Mouse (Mus musculus): ENCODE measurements around the gene Pmp22.

GRCm38 (mm10) chr11:63099390-63099789 lies 29.4 kb upstream of the Pmp22 start:
- no peak for TF ChIP-seq CTCF (IDR thresholded peaks at IDR 0.05; ENCODE audit: borderline replicate concordance, extremely low read depth, insufficient read depth, insufficient read length)
- no peak for TF ChIP-seq POLR2A (IDR thresholded peaks at IDR 0.05; ENCODE audit: borderline replicate concordance, extremely low read depth, insufficient read depth, insufficient read length, poor library complexity, severe bottlenecking)
